Mouse (Mus musculus): ENCODE results near the gene Pld3. TPM values are rescaled to one million over a fixed set of nuclear protein-coding genes. Genes with fewer than 3 reads are reported as not detected.

Gene Pld3
- 50.8 and 72.8 TPM in 2 replicates for polyA plus RNA-seq (2011; ENCODE audit: insufficient read depth, insufficient read length, low read depth, missing spikeins)

GRCm38 (mm10) chr7:27552931-27553513, at the start of gene Pld3, which contains the start of gene 2310022A10Rik:
TSS of gene Pld3 (minus strand) at chr7:27553218.
TSS of gene 2310022A10Rik (plus strand) at chr7:27553233.
- TF ChIP-seq EP300 (IDR thresholded peaks at IDR 0.05; ENCODE audit: insufficient read depth, low read depth, low read length) (0 out of 2 replicates have a peak, but pooled peaks have one; percentile 44), POLR2A (IDR thresholded peaks at IDR 0.05; ENCODE audit: insufficient read depth, low read length) (peak; percentile 82), CTCF (IDR thresholded peaks at IDR 0.05; ENCODE audit: low read depth, low read length) (no peak)
- Histone ChIP-seq H3K27ac (ENCODE audit: insufficient read depth, low read length) (peak within 1 kb of the TSS; percentile 52), H3K4me3 (ENCODE audit: low read depth, low read length) (peak within 1 kb of the TSS; percentile 98), H3K9ac (ENCODE audit: low read depth, poor library complexity, severe bottlenecking) (peak within 1 kb of the TSS; percentile 85), H3K9me3 (replicated peaks; ENCODE audit: control insufficient read depth, insufficient read depth, low read length, poor library complexity, severe bottlenecking) (no peaks in the 10 kb centered on the region), H3K4me1 (ENCODE audit: control insufficient read depth, insufficient read depth, low read length) (no peaks in the 10 kb centered on the region), H3K27me3 (ENCODE audit: control insufficient read depth, insufficient read depth, low read length, poor library complexity, severe bottlenecking) (no peaks in the 10 kb centered on the region), H3K36me3 (ENCODE audit: control insufficient read depth, insufficient read depth, low read length, poor library complexity, severe bottlenecking) (peaks cover 9% of the 10 kb centered on the region)

GRCm38 (mm10) chr7:27602161-27602560, 49.1 kb upstream of the Pld3 start:
- no peak overlapping the region for H3K9ac ChIP-seq (ENCODE audit: low read depth, poor library complexity, severe bottlenecking)
- peaks cover 7% of the 10 kb centered on the region for H3K4me1 ChIP-seq (ENCODE audit: control insufficient read depth, insufficient read depth, low read length)
- H3K27ac ChIP-seq (ENCODE audit: insufficient read depth, low read length): no peak overlapping the region
- no peaks in the 10 kb centered on the region for H3K36me3 ChIP-seq (ENCODE audit: control insufficient read depth, insufficient read depth, low read length, poor library complexity, severe bottlenecking)
- H3K27me3 ChIP-seq (ENCODE audit: control insufficient read depth, insufficient read depth, low read length, poor library complexity, severe bottlenecking): no peaks in the 10 kb centered on the region
- H3K4me3 ChIP-seq (ENCODE audit: low read depth, low read length): no peak overlapping the region
- TF ChIP-seq POLR2A (IDR thresholded peaks at IDR 0.05; ENCODE audit: insufficient read depth, low read length) (no peak), EP300 (IDR thresholded peaks at IDR 0.05; ENCODE audit: insufficient read depth, low read depth, low read length) (no peak), CTCF (IDR thresholded peaks at IDR 0.05; ENCODE audit: low read depth, low read length) (no peak)
- no peaks in the 10 kb centered on the region for H3K9me3 ChIP-seq (replicated peaks; ENCODE audit: control insufficient read depth, insufficient read depth, low read length, poor library complexity, severe bottlenecking)

GRCm38 (mm10) chr7:27601628-27602027, 48.6 kb upstream of the Pld3 start:
- H3K36me3 ChIP-seq (ENCODE audit: control insufficient read depth, insufficient read depth, low read length, poor library complexity, severe bottlenecking): no peaks in the 10 kb centered on the region
- TF ChIP-seq EP300 (IDR thresholded peaks at IDR 0.05; ENCODE audit: insufficient read depth, low read depth, low read length) (no peak), POLR2A (IDR thresholded peaks at IDR 0.05; ENCODE audit: insufficient read depth, low read length) (no peak), CTCF (IDR thresholded peaks at IDR 0.05; ENCODE audit: low read depth, low read length) (no peak)
- peak overlapping the region; percentile 18 for H3K27ac ChIP-seq (ENCODE audit: insufficient read depth, low read length)
- H3K4me3 ChIP-seq (ENCODE audit: low read depth, low read length): no peak overlapping the region
- H3K27me3 ChIP-seq (ENCODE audit: control insufficient read depth, insufficient read depth, low read length, poor library complexity, severe bottlenecking): no peaks in the 10 kb centered on the region
- no peaks in the 10 kb centered on the region for H3K9me3 ChIP-seq (replicated peaks; ENCODE audit: control insufficient read depth, insufficient read depth, low read length, poor library complexity, severe bottlenecking)
- H3K9ac ChIP-seq (ENCODE audit: low read depth, poor library complexity, severe bottlenecking): no peak overlapping the region
- peaks cover 7% of the 10 kb centered on the region for H3K4me1 ChIP-seq (ENCODE audit: control insufficient read depth, insufficient read depth, low read length)

GRCm38 (mm10) chr7:27598053-27598452, 45.0 kb upstream of the Pld3 start:
- Histone ChIP-seq H3K9me3 (replicated peaks; ENCODE audit: control insufficient read depth, insufficient read depth, low read length, poor library complexity, severe bottlenecking) (no peaks in the 10 kb centered on the region), H3K27ac (ENCODE audit: insufficient read depth, low read length) (no peak overlapping the region), H3K4me3 (ENCODE audit: low read depth, low read length) (no peak overlapping the region), H3K4me1 (ENCODE audit: control insufficient read depth, insufficient read depth, low read length) (peaks cover 8% of the 10 kb centered on the region), H3K9ac (ENCODE audit: low read depth, poor library complexity, severe bottlenecking) (no peak overlapping the region), H3K27me3 (ENCODE audit: control insufficient read depth, insufficient read depth, low read length, poor library complexity, severe bottlenecking) (no peaks in the 10 kb centered on the region), H3K36me3 (ENCODE audit: control insufficient read depth, insufficient read depth, low read length, poor library complexity, severe bottlenecking) (peaks cover 3% of the 10 kb centered on the region; the same call in 1 of the 2 replicates)
- TF ChIP-seq POLR2A (IDR thresholded peaks at IDR 0.05; ENCODE audit: insufficient read depth, low read length) (no peak), EP300 (IDR thresholded peaks at IDR 0.05; ENCODE audit: insufficient read depth, low read depth, low read length) (no peak), CTCF (IDR thresholded peaks at IDR 0.05; ENCODE audit: low read depth, low read length) (no peak)

GRCm38 (mm10) chr7:27596586-27597503, 43.8 kb upstream of the Pld3 start:
- no peak overlapping the region for H3K9ac ChIP-seq (ENCODE audit: low read depth, poor library complexity, severe bottlenecking)
- no peak overlapping the region for H3K4me3 ChIP-seq (ENCODE audit: low read depth, low read length)
- H3K36me3 ChIP-seq (ENCODE audit: control insufficient read depth, insufficient read depth, low read length, poor library complexity, severe bottlenecking): peaks cover 3% of the 10 kb centered on the region; the same call in 1 of the 2 replicates
- no peak overlapping the region for H3K27ac ChIP-seq (ENCODE audit: insufficient read depth, low read length)
- TF ChIP-seq CTCF (IDR thresholded peaks at IDR 0.05; ENCODE audit: low read depth, low read length): no peak
- no peak for TF ChIP-seq EP300 (IDR thresholded peaks at IDR 0.05; ENCODE audit: insufficient read depth, low read depth, low read length)
- no peak for TF ChIP-seq POLR2A (IDR thresholded peaks at IDR 0.05; ENCODE audit: insufficient read depth, low read length)
- peaks cover 8% of the 10 kb centered on the region for H3K4me1 ChIP-seq (ENCODE audit: control insufficient read depth, insufficient read depth, low read length)
- no peaks in the 10 kb centered on the region for H3K9me3 ChIP-seq (replicated peaks; ENCODE audit: control insufficient read depth, insufficient read depth, low read length, poor library complexity, severe bottlenecking)
- H3K27me3 ChIP-seq (ENCODE audit: control insufficient read depth, insufficient read depth, low read length, poor library complexity, severe bottlenecking): no peaks in the 10 kb centered on the region

Data from ES-Bruce4 (cell line).